Mouse (Mus musculus) myocyte (in vitro differentiated cells): ENCODE data around the gene Anks1b.

Experiments
- E2F4 ChIP-seq: IDR thresholded peaks from one replicate; pipeline ENCODE4 v1.6.1; 2011; ENCODE audit warnings: mild to moderate bottlenecking, control low read depth, moderate library complexity; ENCODE audit not compliant: insufficient read depth
- POLR2A ChIP-seq: IDR thresholded peaks from one replicate; pipeline ENCODE4 v1.6.1; 2011; ENCODE audit warnings: low read depth, mild to moderate bottlenecking, control low read depth, moderate library complexity; ENCODE audit not compliant: insufficient read length
- POLR2AphosphoS2 ChIP-seq: IDR thresholded peaks from one replicate; pipeline ENCODE4 v1.6.1; 2011; ENCODE audit warnings: low read depth, control low read depth; ENCODE audit not compliant: insufficient read length
- TCF12 ChIP-seq: IDR thresholded peaks from one replicate; pipeline ENCODE4 v1.6.1; 2011; ENCODE audit warnings: mild to moderate bottlenecking, control low read depth; ENCODE audit not compliant: poor library complexity, insufficient read depth, severe bottlenecking

DNA sequence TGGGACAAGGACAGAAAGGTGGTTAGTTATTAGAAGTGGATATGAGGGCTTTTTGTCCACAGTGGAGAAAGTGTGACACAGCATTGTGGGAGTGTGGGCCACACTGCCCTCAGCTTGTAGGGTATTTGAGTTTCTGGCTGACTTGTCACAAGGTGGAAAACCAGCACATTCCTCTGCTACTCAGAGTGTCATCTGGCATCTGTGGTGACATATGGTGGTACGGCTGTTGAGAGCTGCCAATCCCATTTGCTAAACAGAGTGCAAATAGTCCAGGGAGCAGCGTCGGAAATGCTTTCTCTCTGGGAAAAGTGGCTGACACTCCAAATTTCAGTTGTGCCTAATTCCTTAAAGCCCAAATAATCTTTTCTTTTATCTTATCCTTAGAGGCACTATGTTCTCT, 46.4 kb upstream of the Anks1b start:
- TF ChIP-seq E2F4, result no peak
- TF ChIP-seq POLR2A, result no peak
- TF ChIP-seq POLR2AphosphoS2, result no peak
- no peak for TF ChIP-seq TCF12
